Mouse (Mus musculus): ENCODE data around the gene Dennd1a. TPM values are rescaled to one million over a fixed set of nuclear protein-coding genes. Genes with fewer than 3 reads are reported as not detected.

The Dennd1a gene
- total RNA-seq, 2 experiments from 2014 or later: 71.8 to 85.8 TPM

GRCm38 (mm10) chr2:38223759-38224158 is 63.4 kb downstream of the Dennd1a start:
- DNase-seq: no peak

- DNase-seq: no peak
Observed at GRCm38 (mm10) chr2:38221461-38221860, 65.7 kb downstream of the Dennd1a start.

GRCm38 (mm10) chr2:38220687-38221435 is 66.3 kb downstream of the Dennd1a start:
- no peak for DNase-seq

- DNase-seq: no peak
Observed at GRCm38 (mm10) chr2:38219666-38220065, 67.5 kb downstream of the Dennd1a start.

GRCm38 (mm10) chr2:38213041-38213440 is 74.1 kb downstream of the Dennd1a start:
- no peak for DNase-seq

- DNase-seq: no peak
Observed at GRCm38 (mm10) chr2:38211426-38211825, 75.8 kb downstream of the Dennd1a start.

GRCm38 (mm10) chr2:38207752-38208151 is 79.4 kb downstream of the Dennd1a start:
- DNase-seq: no peak

- DNase-seq: no peak
Observed at GRCm38 (mm10) chr2:38205281-38205680, 81.9 kb downstream of the Dennd1a start.

- no peak for DNase-seq
Observed at GRCm38 (mm10) chr2:38204696-38205095, 82.5 kb downstream of the Dennd1a start.

GRCm38 (mm10) chr2:38198072-38198471 is 89.1 kb downstream of the Dennd1a start:
- DNase-seq: no peak

GRCm38 (mm10) chr2:38196199-38197060 is 90.8 kb downstream of the Dennd1a start:
- no peak for DNase-seq

GRCm38 (mm10) chr2:38192007-38192406 is 95.2 kb downstream of the Dennd1a start:
- no peak for DNase-seq

- no peak for DNase-seq
Observed at GRCm38 (mm10) chr2:38191601-38192000, 95.6 kb downstream of the Dennd1a start.

GRCm38 (mm10) chr2:38186438-38186837 is 100.8 kb downstream of the Dennd1a start:
- DNase-seq: no peak

GRCm38 (mm10) chr2:38184977-38185376 is 102.2 kb downstream of the Dennd1a start:
- DNase-seq: no peak

GRCm38 (mm10) chr2:38183881-38184280 is 103.3 kb downstream of the Dennd1a start:
- no peak for DNase-seq

GRCm38 (mm10) chr2:38182283-38182682 is 104.9 kb downstream of the Dennd1a start:
- no peak for DNase-seq

- no peak for DNase-seq
Observed at GRCm38 (mm10) chr2:38177583-38177978, 109.6 kb downstream of the Dennd1a start.

- DNase-seq: no peak
Observed at GRCm38 (mm10) chr2:38176870-38177582, 110.2 kb downstream of the Dennd1a start.

- DNase-seq: no peak
Observed at GRCm38 (mm10) chr2:38175276-38175675, 111.9 kb downstream of the Dennd1a start.

GRCm38 (mm10) chr2:38168606-38169005 is 118.6 kb downstream of the Dennd1a start:
- no peak for DNase-seq

GRCm38 (mm10) chr2:38165966-38166365 is 121.2 kb downstream of the Dennd1a start:
- DNase-seq: no peak

Data from layer of hippocampus, postnatal 36 days (tissue).